Mouse (Mus musculus): ENCODE data around the gene Dedd2. TPM values are rescaled to one million over a fixed set of nuclear protein-coding genes. Genes with fewer than 3 reads are reported as not detected.
A peak's percentile ranks its signal among the peaks of the same experiment; 100 is the strongest.

The Dedd2 gene
- polyA plus RNA-seq, 1 experiment from 2014 or later: 18.2 TPM

GRCm38 (mm10) chr7:25210482-25210881, 9.9 kb downstream of the Dedd2 start:
- no peak for ATAC-seq
- Histone ChIP-seq H3K27ac (ENCODE audit: low read length) (no peak overlapping the region), H3K4me2 (replicated peaks; ENCODE audit: low read depth, low read length) (no peak overlapping the region), H3K36me3 (ENCODE audit: insufficient read depth, low read length) (peaks cover 6% of the 10 kb centered on the region; the same call in 1 of the 2 replicates), H3K9me3 (ENCODE audit: low read length) (no peaks in the 10 kb centered on the region), H3K27me3 (replicated peaks; ENCODE audit: insufficient read depth, low read length) (no peaks in the 10 kb centered on the region), H3K4me1 (ENCODE audit: insufficient read depth, low read depth, low read length) (no peaks in the 10 kb centered on the region), H3K4me3 (ENCODE audit: low read depth, low read length) (no peak overlapping the region), H3K9ac (replicated peaks; ENCODE audit: low read depth) (no peak overlapping the region)
- 81% methylated on average over 4 of the region's 4 CpGs for WGBS
- TF ChIP-seq CTCF (IDR thresholded peaks at IDR 0.05) (no peak), EP300 (IDR thresholded peaks at IDR 0.05) (no peak)
- no peak for DNase-seq (ENCODE audit: low spot score)

- peaks cover 6% of the 10 kb centered on the region; the same call in 1 of the 2 replicates for H3K36me3 ChIP-seq (ENCODE audit: insufficient read depth, low read length)
- no peaks in the 10 kb centered on the region for H3K4me1 ChIP-seq (ENCODE audit: insufficient read depth, low read depth, low read length)
- TF ChIP-seq CTCF (IDR thresholded peaks at IDR 0.05) (no peak), EP300 (IDR thresholded peaks at IDR 0.05) (no peak)
- 42% methylated on average over 3 of the region's 3 CpGs for WGBS
- H3K9me3 ChIP-seq (ENCODE audit: low read length): no peaks in the 10 kb centered on the region
- H3K27ac ChIP-seq (ENCODE audit: low read length): peak overlapping the region; percentile 57; the same call in 1 of the 2 replicates
- peak; percentile 81 for DNase-seq (ENCODE audit: low spot score)
- H3K9ac ChIP-seq (replicated peaks; ENCODE audit: low read depth): no peak overlapping the region
- H3K4me2 ChIP-seq (replicated peaks; ENCODE audit: low read depth, low read length): no peak overlapping the region
- no peaks in the 10 kb centered on the region for H3K27me3 ChIP-seq (replicated peaks; ENCODE audit: insufficient read depth, low read length)
- ATAC-seq: peak; percentile 84
- H3K4me3 ChIP-seq (ENCODE audit: low read depth, low read length): no peak overlapping the region
Observed at GRCm38 (mm10) chr7:25209161-25209622, 11.2 kb downstream of the Dedd2 start.

- H3K27me3 ChIP-seq (replicated peaks; ENCODE audit: insufficient read depth, low read length): no peaks in the 10 kb centered on the region
- H3K9ac ChIP-seq (replicated peaks; ENCODE audit: low read depth): 0 out of 2 replicates have a peak overlapping the region, but pooled peaks have one; percentile 3
- no peak overlapping the region for H3K4me3 ChIP-seq (ENCODE audit: low read depth, low read length)
- no peak overlapping the region for H3K4me2 ChIP-seq (replicated peaks; ENCODE audit: low read depth, low read length)
- ATAC-seq (no peak), DNase-seq (ENCODE audit: low spot score) (no peak)
- H3K9me3 ChIP-seq (ENCODE audit: low read length): no peaks in the 10 kb centered on the region
- peaks cover 4% of the 10 kb centered on the region; the same call in 1 of the 2 replicates for H3K36me3 ChIP-seq (ENCODE audit: insufficient read depth, low read length)
- no peaks in the 10 kb centered on the region for H3K4me1 ChIP-seq (ENCODE audit: insufficient read depth, low read depth, low read length)
- no peak overlapping the region for H3K27ac ChIP-seq (ENCODE audit: low read length)
- TF ChIP-seq EP300 (IDR thresholded peaks at IDR 0.05): no peak
- TF ChIP-seq CTCF (IDR thresholded peaks at IDR 0.05): no peak
- 67% methylated on average over 16 of the region's 16 CpGs for WGBS
Observed at GRCm38 (mm10) chr7:25206094-25206830, 14.2 kb downstream of the Dedd2 start.

- no peak overlapping the region for H3K4me2 ChIP-seq (replicated peaks; ENCODE audit: low read depth, low read length)
- H3K4me3 ChIP-seq (ENCODE audit: low read depth, low read length): no peak overlapping the region
- H3K9ac ChIP-seq (replicated peaks; ENCODE audit: low read depth): 0 out of 2 replicates have a peak overlapping the region, but pooled peaks have one; percentile 3
- 67% methylated on average over 15 of the region's 16 CpGs for WGBS
- no peaks in the 10 kb centered on the region for H3K27me3 ChIP-seq (replicated peaks; ENCODE audit: insufficient read depth, low read length)
- no peaks in the 10 kb centered on the region for H3K9me3 ChIP-seq (ENCODE audit: low read length)
- TF ChIP-seq CTCF (IDR thresholded peaks at IDR 0.05) (no peak), EP300 (IDR thresholded peaks at IDR 0.05) (no peak)
- DNase-seq (ENCODE audit: low spot score) (peak; percentile 48), ATAC-seq (peak; percentile 41)
- no peaks in the 10 kb centered on the region for H3K36me3 ChIP-seq (ENCODE audit: insufficient read depth, low read length)
- H3K4me1 ChIP-seq (ENCODE audit: insufficient read depth, low read depth, low read length): no peaks in the 10 kb centered on the region
- H3K27ac ChIP-seq (ENCODE audit: low read length): no peak overlapping the region
Observed at GRCm38 (mm10) chr7:25205355-25206093, 14.9 kb downstream of the Dedd2 start.

GRCm38 (mm10) chr7:25203624-25204023, 16.8 kb downstream of the Dedd2 start:
- Histone ChIP-seq H3K36me3 (ENCODE audit: insufficient read depth, low read length) (no peaks in the 10 kb centered on the region), H3K4me1 (ENCODE audit: insufficient read depth, low read depth, low read length) (no peaks in the 10 kb centered on the region), H3K4me3 (ENCODE audit: low read depth, low read length) (no peak overlapping the region), H3K9ac (replicated peaks; ENCODE audit: low read depth) (no peak overlapping the region), H3K27me3 (replicated peaks; ENCODE audit: insufficient read depth, low read length) (no peaks in the 10 kb centered on the region), H3K27ac (ENCODE audit: low read length) (no peak overlapping the region), H3K4me2 (replicated peaks; ENCODE audit: low read depth, low read length) (no peak overlapping the region), H3K9me3 (ENCODE audit: low read length) (no peaks in the 10 kb centered on the region)
- TF ChIP-seq EP300 (IDR thresholded peaks at IDR 0.05) (no peak), CTCF (IDR thresholded peaks at IDR 0.05) (no peak)
- DNase-seq (ENCODE audit: low spot score) (no peak), ATAC-seq (no peak)
- 89% methylated on average over 20 of the region's 20 CpGs for WGBS

GRCm38 (mm10) chr7:25197384-25198018, 22.9 kb downstream of the Dedd2 start:
- TF ChIP-seq CTCF (IDR thresholded peaks at IDR 0.05) (no peak), EP300 (IDR thresholded peaks at IDR 0.05) (peak; percentile 91)
- Histone ChIP-seq H3K9ac (replicated peaks; ENCODE audit: low read depth) (no peak overlapping the region), H3K4me1 (ENCODE audit: insufficient read depth, low read depth, low read length) (no peaks in the 10 kb centered on the region), H3K9me3 (ENCODE audit: low read length) (no peaks in the 10 kb centered on the region), H3K4me2 (replicated peaks; ENCODE audit: low read depth, low read length) (no peak overlapping the region), H3K27ac (ENCODE audit: low read length) (no peak overlapping the region), H3K36me3 (ENCODE audit: insufficient read depth, low read length) (no peaks in the 10 kb centered on the region), H3K27me3 (replicated peaks; ENCODE audit: insufficient read depth, low read length) (no peaks in the 10 kb centered on the region), H3K4me3 (ENCODE audit: low read depth, low read length) (no peak overlapping the region)
- DNase-seq (ENCODE audit: low spot score) (peak; percentile 91), ATAC-seq (peak; percentile 97)
- 30% methylated on average over 10 of the region's 10 CpGs for WGBS
